Mouse (Mus musculus) intestine, embryonic 15.5 days (tissue): Measurements from ENCODE around the gene Hist1h1d. TPM values are rescaled to one million over a fixed set of nuclear protein-coding genes. Genes with fewer than 3 reads are reported as not detected.

Experiments
- polyA plus RNA-seq: library from polyadenylated mRNA; unstranded; fragments of >200 nt; fragmentation: Nextera tagmentation; extraction: Ambion mirVana; gene quantifications from 2 replicates; pipeline ENCODE4 v1.2.1, GENCODE M21; 2015

The Hist1h1d gene
- polyA plus RNA-seq, 1 experiment from 2014 or later: 0.46 TPM

Other genes with a start within 250 kb of the Hist1h1d start
- gene Zfp322a, start 184.1 kb upstream of the Hist1h1d start, polyA plus RNA-seq: 34.5 and 40.5 TPM in 2 replicates
- 11.2 TPM in 2 replicates for gene Abt1, start 129.4 kb upstream of the Hist1h1d start, polyA plus RNA-seq
- gene Btn1a1, start 87.4 kb upstream of the Hist1h1d start, polyA plus RNA-seq: 0.08 and 0.11 TPM in 2 replicates
- gene Btn2a2, start 64.4 kb upstream of the Hist1h1d start, polyA plus RNA-seq: 0.16 and 0.23 TPM in 2 replicates
- gene Hist1h4h, start 22.2 kb upstream of the Hist1h1d start, polyA plus RNA-seq: 4.6 and 4.8 TPM in 2 replicates
- 6.7 TPM in 1 of 2 replicates, not detected in the other for gene Hist1h2af, start 19.4 kb upstream of the Hist1h1d start, polyA plus RNA-seq
- gene Hist1h3g, start 17.8 kb upstream of the Hist1h1d start, polyA plus RNA-seq: 6.1 and 6.2 TPM in 2 replicates
- 1.1 and 1.3 TPM in 2 replicates for gene Hist1h2bh, start 9.9 kb upstream of the Hist1h1d start, polyA plus RNA-seq
- 0.45 and 0.97 TPM in 2 replicates for gene Hist1h3f, start 9.2 kb upstream of the Hist1h1d start, polyA plus RNA-seq
- 0.88 and 1.0 TPM in 2 replicates for gene Hist1h4f, start 1.6 kb upstream of the Hist1h1d start, polyA plus RNA-seq
- gene Hist1h3e, start 9.1 kb downstream of the Hist1h1d start, polyA plus RNA-seq: 3.5 and 4.3 TPM in 2 replicates
- 76.9 and 89.5 TPM in 2 replicates for gene Hist1h2ae, start 18.0 kb downstream of the Hist1h1d start, polyA plus RNA-seq
- gene Hist1h2bg, start 18.1 kb downstream of the Hist1h1d start, polyA plus RNA-seq: 7.1 and 11.5 TPM in 2 replicates
- gene Hist1h2bf, start 20.9 kb downstream of the Hist1h1d start, polyA plus RNA-seq: 4.2 and 4.5 TPM in 2 replicates
- 1.8 and 3.0 TPM in 2 replicates for gene Hist1h2ad, start 21.1 kb downstream of the Hist1h1d start, polyA plus RNA-seq
- 5.2 and 6.2 TPM in 2 replicates for gene Hist1h3d, start 22.5 kb downstream of the Hist1h1d start, polyA plus RNA-seq
- gene Hist1h4d, start 28.3 kb downstream of the Hist1h1d start, polyA plus RNA-seq: 98.7 and 101 TPM in 2 replicates
- 1.6 and 2.0 TPM in 2 replicates for gene Hist1h2be, start 67.9 kb downstream of the Hist1h1d start, polyA plus RNA-seq
- 17.6 and 21.2 TPM in 2 replicates for gene Hist1h1e, start 69.3 kb downstream of the Hist1h1d start, polyA plus RNA-seq
- 1.3 and 1.5 TPM in 2 replicates for gene Hist1h2ac, start 130.7 kb downstream of the Hist1h1d start, polyA plus RNA-seq
- gene Hist1h2bc, start 130.9 kb downstream of the Hist1h1d start, polyA plus RNA-seq: 79.3 and 89.9 TPM in 2 replicates
- gene Hist1h1t, start 142.6 kb downstream of the Hist1h1d start, polyA plus RNA-seq: not detected in 2 replicates
- 4.7 and 5.7 TPM in 2 replicates for gene Hist1h4c, start 145.2 kb downstream of the Hist1h1d start, polyA plus RNA-seq
- gene Hfe, start 157.6 kb downstream of the Hist1h1d start, polyA plus RNA-seq: 6.4 and 7.9 TPM in 2 replicates
- gene Hist1h1c, start 185.5 kb downstream of the Hist1h1d start, polyA plus RNA-seq: 32.4 and 36.0 TPM in 2 replicates
- gene Hist1h3c, start 192.3 kb downstream of the Hist1h1d start, polyA plus RNA-seq: 4.4 and 7.7 TPM in 2 replicates
- gene Hist1h2bb, start 193.5 kb downstream of the Hist1h1d start, polyA plus RNA-seq: 2.4 and 3.8 TPM in 2 replicates
- gene Hist1h2ab, start 197.9 kb downstream of the Hist1h1d start, polyA plus RNA-seq: 39.8 and 44.9 TPM in 2 replicates
- 6.4 and 9.2 TPM in 2 replicates for gene Hist1h3b, start 199.0 kb downstream of the Hist1h1d start, polyA plus RNA-seq
- gene Hist1h4b, start 203.8 kb downstream of the Hist1h1d start, polyA plus RNA-seq: 3.8 and 5.5 TPM in 2 replicates
- 0.48 and 1.3 TPM in 2 replicates for gene Hist1h4a, start 208.0 kb downstream of the Hist1h1d start, polyA plus RNA-seq
- 4.3 and 6.4 TPM in 2 replicates for gene Hist1h3a, start 209.1 kb downstream of the Hist1h1d start, polyA plus RNA-seq
- gene Hist1h1a, start 210.4 kb downstream of the Hist1h1d start, polyA plus RNA-seq: 1.2 and 2.2 TPM in 2 replicates
- gene Trim38, start 216.7 kb downstream of the Hist1h1d start, polyA plus RNA-seq: not detected in 2 replicates